Mouse (Mus musculus) midbrain, embryonic 15.5 days (tissue): Measurements from ENCODE around the gene Cfap61. TPM values are rescaled to one million over a fixed set of nuclear protein-coding genes. Genes with fewer than 3 reads are reported as not detected.

Experiments used
- ATAC-seq: fragments of 200-750 bp; cut with Nextera tagmentation; replicated peaks from 2 replicates; pipeline ENCODE4 v1.8.0; 2017; ENCODE audit warnings: moderate TSS enrichment
- H3K27ac ChIP-seq: fragments of 300-500 bp; sonication (generic); 2 replicates; pipeline ENCODE4 v1.5.1; 2015; ENCODE audit warnings: mild to moderate bottlenecking, inconsistent platforms
- H3K27me3 ChIP-seq: fragments of 300-500 bp; sonication (generic); replicated peaks from 2 replicates; pipeline ENCODE4 v1.6.1; 2015; ENCODE audit warnings: inconsistent platforms
- H3K36me3 ChIP-seq: fragments of 300-500 bp; sonication (generic); replicated peaks from 2 replicates; pipeline ENCODE4 v1.6.1; 2015; ENCODE audit warnings: inconsistent platforms
- H3K4me1 ChIP-seq: fragments of 300-500 bp; sonication (generic); 2 replicates; pipeline ENCODE4 v1.6.1; 2015; ENCODE audit warnings: inconsistent platforms
- H3K4me2 ChIP-seq: fragments of 300-500 bp; sonication (generic); 2 replicates; pipeline ENCODE4 v1.6.1; 2015; ENCODE audit warnings: inconsistent platforms, mild to moderate bottlenecking, moderate library complexity
- H3K4me3 ChIP-seq: fragments of 300-500 bp; sonication (generic); 2 replicates; pipeline ENCODE4 v1.5.1; 2015; ENCODE audit warnings: mild to moderate bottlenecking, inconsistent platforms
- H3K9ac ChIP-seq: fragments of 300-500 bp; sonication (generic); 2 replicates; pipeline ENCODE4 v1.6.1; 2015; ENCODE audit warnings: mild to moderate bottlenecking, inconsistent platforms
- H3K9me3 ChIP-seq: fragments of 300-500 bp; sonication (generic); 2 replicates; pipeline ENCODE4 v1.6.1; 2016; ENCODE audit warnings: inconsistent platforms
- WGBS: fragments of 180-500 bp; shearing (Covaris S2); methylation state at CpG from one replicate; pipeline ENCODE4 v1.1.7; 2015; ENCODE audit warnings: mixed read lengths; 5-methylcytosine and 5-hydroxymethylcytosine counted together
- polyA plus RNA-seq: library from polyadenylated mRNA; unstranded; fragments of >200 nt; fragmentation: Nextera tagmentation; extraction: Ambion mirVana; gene quantifications from 2 replicates; pipeline ENCODE4 v1.2.1, GENCODE M21; 2015

Gene Cfap61
- polyA plus RNA-seq, 1 experiment from 2014 or later = 3.5 TPM

GRCm38 (mm10) chr2:145956318-145956717 lies 21.7 kb downstream of the Cfap61 start:
- Histone ChIP-seq H3K27me3 (0 out of 2 replicates have a peak, but pooled peaks cover 4% of the 10 kb centered on the region), H3K36me3 (no peaks in the 10 kb centered on the region), H3K9me3 (no peaks in the 10 kb centered on the region), H3K4me1 (no peaks in the 10 kb centered on the region), H3K27ac (no peak overlapping the region), H3K4me2 (no peak overlapping the region), H3K4me3 (no peak overlapping the region), H3K9ac (no peak overlapping the region)
- ATAC-seq = no peak
- 42% methylated on average over 5 of the region's 5 CpGs for WGBS

GRCm38 (mm10) chr2:145957450-145957849 lies 22.9 kb downstream of the Cfap61 start:
- no peaks in the 10 kb centered on the region for H3K9me3 ChIP-seq
- 15% methylated on average over 4 of the region's 4 CpGs for WGBS
- H3K4me1 ChIP-seq = no peaks in the 10 kb centered on the region
- no peak overlapping the region for H3K9ac ChIP-seq
- H3K27me3 ChIP-seq = 0 out of 2 replicates have a peak, but pooled peaks cover 4% of the 10 kb centered on the region
- no peak overlapping the region for H3K4me3 ChIP-seq
- H3K36me3 ChIP-seq = no peaks in the 10 kb centered on the region
- peak; percentile 62; the same call in 1 of the 2 replicates for ATAC-seq
- H3K27ac ChIP-seq = no peak overlapping the region
- H3K4me2 ChIP-seq = no peak overlapping the region

- H3K4me1 ChIP-seq = no peaks in the 10 kb centered on the region
- H3K9ac ChIP-seq = no peak overlapping the region
- no peak for ATAC-seq
- 82% methylated on average over 6 of the region's 6 CpGs for WGBS
- no peak overlapping the region for H3K4me2 ChIP-seq
- no peak overlapping the region for H3K4me3 ChIP-seq
- 0 out of 2 replicates have a peak, but pooled peaks cover 4% of the 10 kb centered on the region for H3K27me3 ChIP-seq
- H3K36me3 ChIP-seq = no peaks in the 10 kb centered on the region
- no peak overlapping the region for H3K27ac ChIP-seq
- no peaks in the 10 kb centered on the region for H3K9me3 ChIP-seq
Observed at GRCm38 (mm10) chr2:145958097-145958496, 23.5 kb downstream of the Cfap61 start.

- WGBS = 51% methylated on average over 7 of the region's 7 CpGs
- Histone ChIP-seq H3K36me3 (no peaks in the 10 kb centered on the region), H3K27me3 (0 out of 2 replicates have a peak, but pooled peaks cover 4% of the 10 kb centered on the region), H3K4me2 (no peak overlapping the region), H3K27ac (no peak overlapping the region), H3K9ac (no peak overlapping the region), H3K9me3 (no peaks in the 10 kb centered on the region), H3K4me1 (no peaks in the 10 kb centered on the region), H3K4me3 (no peak overlapping the region)
- ATAC-seq = no peak
Observed at GRCm38 (mm10) chr2:145958551-145958950, 24.0 kb downstream of the Cfap61 start.

GRCm38 (mm10) chr2:145961861-145962260 lies 27.3 kb downstream of the Cfap61 start:
- WGBS = 75% methylated on average over 5 of the region's 5 CpGs
- no peaks in the 10 kb centered on the region for H3K4me1 ChIP-seq
- ATAC-seq = no peak
- no peak overlapping the region for H3K9ac ChIP-seq
- no peak overlapping the region for H3K4me3 ChIP-seq
- 0 out of 2 replicates have a peak, but pooled peaks cover 4% of the 10 kb centered on the region for H3K27me3 ChIP-seq
- H3K9me3 ChIP-seq = no peaks in the 10 kb centered on the region
- H3K36me3 ChIP-seq = no peaks in the 10 kb centered on the region
- H3K27ac ChIP-seq = no peak overlapping the region
- H3K4me2 ChIP-seq = no peak overlapping the region

- Histone ChIP-seq H3K9me3 (no peaks in the 10 kb centered on the region), H3K9ac (no peak overlapping the region), H3K4me1 (no peaks in the 10 kb centered on the region), H3K36me3 (no peaks in the 10 kb centered on the region), H3K27me3 (no peaks in the 10 kb centered on the region; the same call in 1 of the 2 replicates), H3K27ac (no peak overlapping the region), H3K4me2 (no peak overlapping the region), H3K4me3 (no peak overlapping the region)
- ATAC-seq = no peak
- 90% methylated on average over 12 of the region's 12 CpGs for WGBS
Observed at GRCm38 (mm10) chr2:145970751-145971150, 36.2 kb downstream of the Cfap61 start.

GRCm38 (mm10) chr2:145971237-145972010 lies 36.8 kb downstream of the Cfap61 start:
- no peaks in the 10 kb centered on the region for H3K9me3 ChIP-seq
- no peak overlapping the region for H3K27ac ChIP-seq
- H3K27me3 ChIP-seq = no peaks in the 10 kb centered on the region; the same call in 1 of the 2 replicates
- no peaks in the 10 kb centered on the region for H3K36me3 ChIP-seq
- no peak overlapping the region for H3K4me2 ChIP-seq
- WGBS = 85% methylated on average over 20 of the region's 20 CpGs
- H3K9ac ChIP-seq = no peak overlapping the region
- H3K4me1 ChIP-seq = no peaks in the 10 kb centered on the region
- no peak overlapping the region for H3K4me3 ChIP-seq
- 0 out of 2 replicates have a peak, but pooled peaks have one; percentile 37 for ATAC-seq

GRCm38 (mm10) chr2:145972571-145972970 lies 38.0 kb downstream of the Cfap61 start:
- no peak overlapping the region for H3K4me3 ChIP-seq
- H3K36me3 ChIP-seq = no peaks in the 10 kb centered on the region
- H3K4me2 ChIP-seq = no peak overlapping the region
- ATAC-seq = no peak
- H3K27me3 ChIP-seq = no peaks in the 10 kb centered on the region; the same call in 1 of the 2 replicates
- H3K9me3 ChIP-seq = no peaks in the 10 kb centered on the region
- no peak overlapping the region for H3K27ac ChIP-seq
- WGBS = 90% methylated on average over 4 of the region's 4 CpGs
- no peak overlapping the region for H3K9ac ChIP-seq
- H3K4me1 ChIP-seq = no peaks in the 10 kb centered on the region

- Histone ChIP-seq H3K27me3 (no peaks in the 10 kb centered on the region), H3K9ac (no peak overlapping the region), H3K4me1 (peaks cover 35% of the 10 kb centered on the region), H3K4me2 (no peak overlapping the region), H3K9me3 (no peaks in the 10 kb centered on the region), H3K27ac (no peak overlapping the region), H3K36me3 (no peaks in the 10 kb centered on the region), H3K4me3 (no peak overlapping the region)
- WGBS = 34% methylated on average over 4 of the region's 4 CpGs
- no peak for ATAC-seq
Observed at GRCm38 (mm10) chr2:145979616-145980015, 45.0 kb downstream of the Cfap61 start.

- Histone ChIP-seq H3K36me3 (no peaks in the 10 kb centered on the region), H3K4me3 (no peak overlapping the region), H3K27ac (peak overlapping the region; percentile 79; the same call in 1 of the 2 replicates), H3K9me3 (no peaks in the 10 kb centered on the region), H3K27me3 (no peaks in the 10 kb centered on the region), H3K4me1 (peaks cover 35% of the 10 kb centered on the region), H3K9ac (no peak overlapping the region), H3K4me2 (no peak overlapping the region)
- ATAC-seq = 0 out of 2 replicates have a peak, but pooled peaks have one; percentile 52
- WGBS = 70% methylated on average over 9 of the region's 9 CpGs
Observed at GRCm38 (mm10) chr2:145980881-145981280, 46.3 kb downstream of the Cfap61 start.

GRCm38 (mm10) chr2:145981699-145982112 lies 47.1 kb downstream of the Cfap61 start:
- peak; percentile 80 for ATAC-seq

GRCm38 (mm10) chr2:145982317-145983045 lies 47.9 kb downstream of the Cfap61 start:
- peak; percentile 61; the same call in 1 of the 2 replicates for ATAC-seq
- Histone ChIP-seq H3K4me2 (no peak overlapping the region), H3K36me3 (no peaks in the 10 kb centered on the region), H3K27ac (peak overlapping the region; percentile 79), H3K27me3 (no peaks in the 10 kb centered on the region), H3K9me3 (no peaks in the 10 kb centered on the region), H3K9ac (no peak overlapping the region), H3K4me3 (no peak overlapping the region), H3K4me1 (peaks cover 35% of the 10 kb centered on the region)
- 57% methylated on average over 9 of the region's 9 CpGs for WGBS

More at GRCm38 (mm10) chr2:145981699-145982112, 47.1 kb downstream of the Cfap61 start:
- WGBS = 16% methylated on average over 6 of the region's 6 CpGs
- 0 out of 2 replicates have a peak overlapping the region, but pooled peaks have one; percentile 8 for H3K4me2 ChIP-seq
- no peak overlapping the region for H3K4me3 ChIP-seq
- no peaks in the 10 kb centered on the region for H3K36me3 ChIP-seq
- H3K9ac ChIP-seq = 0 out of 2 replicates have a peak overlapping the region, but pooled peaks have one; percentile 6
- no peaks in the 10 kb centered on the region for H3K27me3 ChIP-seq
- H3K9me3 ChIP-seq = no peaks in the 10 kb centered on the region
- H3K4me1 ChIP-seq = peaks cover 35% of the 10 kb centered on the region
- peak overlapping the region; percentile 79 for H3K27ac ChIP-seq
